Mouse (Mus musculus) midbrain, embryonic 10.5 days (tissue): ENCODE measurements around the gene Kcnmb4. TPM values are rescaled to one million over a fixed set of nuclear protein-coding genes. Genes with fewer than 3 reads are reported as not detected.

Source experiments
- DNase-seq: peaks from one replicate; pipeline ENCODE4 v3.0.0-alpha.2; 2017; ENCODE audit warnings: low spot score
- H3K27ac ChIP-seq: fragments of 300-500 bp; sonication (generic); replicated peaks from 2 replicates; pipeline ENCODE4 v1.5.1; 2016; ENCODE audit warnings: mild to moderate bottlenecking
- H3K27me3 ChIP-seq: fragments of 300-500 bp; sonication (generic); 2 replicates; pipeline ENCODE4 v1.6.1; 2016; ENCODE audit warnings: low read depth, mild to moderate bottlenecking; ENCODE audit not compliant: poor library complexity, severe bottlenecking
- H3K36me3 ChIP-seq: fragments of 300-500 bp; sonication (generic); 2 replicates; pipeline ENCODE4 v1.6.1; 2016; ENCODE audit warnings: mild to moderate bottlenecking, moderate library complexity
- H3K4me1 ChIP-seq: fragments of 300-500 bp; sonication (generic); 2 replicates; pipeline ENCODE4 v1.6.1; 2016
- H3K4me3 ChIP-seq: fragments of 300-500 bp; sonication (generic); 2 replicates; pipeline ENCODE4 v1.5.1; 2016; ENCODE audit warnings: mild to moderate bottlenecking, moderate library complexity
- H3K9me3 ChIP-seq: fragments of 300-500 bp; sonication (generic); replicated peaks from 2 replicates; pipeline ENCODE4 v1.6.1; 2016; ENCODE audit warnings: mild to moderate bottlenecking
- WGBS: fragments of 180-500 bp; shearing (Covaris S2); methylation state at CpG from one replicate; pipeline ENCODE4 v1.1.7; 2016; 5-methylcytosine and 5-hydroxymethylcytosine counted together
- polyA plus RNA-seq: library from polyadenylated mRNA; unstranded; fragments of >200 nt; fragmentation: Nextera tagmentation; extraction: Ambion mirVana; gene quantifications from 2 replicates; pipeline ENCODE4 v1.2.1, GENCODE M21; 2016

Gene Kcnmb4
- polyA plus RNA-seq, 1 experiment from 2014 or later, result 7.5 TPM

DNA sequence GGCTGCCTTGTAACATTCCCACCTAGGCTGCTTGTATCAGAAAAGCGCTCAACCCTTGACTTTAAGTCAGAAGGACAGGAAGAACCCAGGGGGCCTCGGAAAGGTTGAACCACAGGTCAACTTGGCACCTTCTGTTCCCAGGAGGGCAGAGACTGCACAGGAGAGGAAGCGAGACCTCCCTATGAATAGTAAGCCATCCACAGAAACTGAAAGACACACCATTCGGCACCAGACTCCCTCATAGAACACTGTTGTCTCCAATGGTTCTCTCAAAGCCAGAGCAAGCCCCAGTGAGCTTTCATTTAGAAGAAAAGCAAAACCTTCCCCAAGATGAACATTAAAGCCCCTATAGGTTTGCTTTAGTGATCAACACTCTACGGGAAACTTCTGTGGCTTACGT is 2.0 kb upstream of the Kcnmb4 start:
- peaks cover 5% of the 10 kb centered on the region; the same call in 1 of the 2 replicates for H3K9me3 ChIP-seq
- peaks cover 25% of the 10 kb centered on the region for H3K4me1 ChIP-seq
- 77% methylated on average over 6 of the region's 6 CpGs for WGBS

DNA sequence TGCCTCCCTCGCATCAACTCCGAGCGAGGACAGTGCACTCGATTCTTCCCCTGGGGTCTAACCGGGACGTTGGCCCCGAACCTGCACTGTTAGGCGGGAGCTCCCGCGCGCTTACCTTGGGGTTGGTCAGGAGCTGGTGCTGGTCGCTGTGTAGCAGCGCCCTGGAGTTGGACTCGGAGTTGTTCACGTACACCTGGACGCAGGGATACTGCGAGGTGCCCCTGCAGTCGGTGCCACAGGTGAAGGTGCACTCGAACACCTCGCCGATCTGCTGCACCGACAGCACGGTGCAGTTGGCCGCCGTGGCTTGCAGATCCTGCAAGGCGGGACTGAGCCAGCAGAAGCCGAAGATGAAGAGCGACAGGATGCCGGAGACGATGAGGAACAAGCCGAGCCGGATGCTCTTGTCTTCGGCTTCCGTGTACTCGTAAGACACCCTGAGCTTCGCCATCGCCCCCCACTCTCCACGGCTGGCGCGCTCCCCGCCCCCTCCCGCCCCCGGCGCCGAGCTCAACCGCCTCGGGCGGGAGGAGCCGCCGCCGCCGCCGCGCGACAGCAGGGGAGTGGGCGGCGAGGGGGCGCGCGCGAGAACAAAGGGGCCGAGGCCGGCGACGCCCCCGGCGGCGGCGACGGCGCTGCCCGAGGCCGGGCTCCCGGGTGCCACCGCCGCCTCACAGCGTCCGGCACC is 463 bp downstream of the Kcnmb4 start:
- 5% methylated on average over 74 of the region's 78 CpGs for WGBS

More for the DNA sequence above, 2.0 kb upstream of the Kcnmb4 start:
- H3K27ac ChIP-seq, result no peak overlapping the region
- H3K4me3 ChIP-seq, result no peak overlapping the region
- H3K36me3 ChIP-seq, result no peaks in the 10 kb centered on the region
- peaks cover 23% of the 10 kb centered on the region for H3K27me3 ChIP-seq
- DNase-seq, result no peak

DNA sequence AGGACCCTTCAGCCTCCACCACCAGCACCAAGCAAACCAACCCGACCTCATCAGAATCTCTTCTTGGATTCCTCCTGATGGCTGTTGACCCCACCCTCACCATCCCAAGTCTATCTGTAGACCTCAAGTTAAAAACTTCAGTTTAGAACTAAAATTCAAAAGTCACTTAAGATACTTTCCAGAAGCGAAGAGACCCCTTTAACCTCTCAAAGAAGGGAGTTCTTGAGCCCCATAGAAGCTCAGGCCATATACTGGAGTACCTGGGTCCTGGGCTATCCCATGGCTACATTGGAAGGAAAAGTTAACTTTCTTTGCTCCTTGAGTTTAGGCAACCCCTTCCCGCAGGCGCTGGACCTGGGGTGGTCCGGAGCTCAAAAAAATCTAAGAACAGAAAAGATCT is 1.1 kb downstream of the Kcnmb4 start:
- Histone ChIP-seq H3K9me3 (peaks cover 5% of the 10 kb centered on the region; the same call in 1 of the 2 replicates), H3K4me3 (peak overlapping the region; percentile 71), H3K27ac (peak overlapping the region; percentile 89; the same call in 1 of the 2 replicates), H3K27me3 (peaks cover 23% of the 10 kb centered on the region), H3K4me1 (peaks cover 25% of the 10 kb centered on the region), H3K36me3 (no peaks in the 10 kb centered on the region)
- WGBS, result 13% methylated on average over 5 of the region's 5 CpGs
- DNase-seq, result no peak

More for the DNA sequence above, 463 bp downstream of the Kcnmb4 start:
- Histone ChIP-seq H3K9me3 (peaks cover 5% of the 10 kb centered on the region; the same call in 1 of the 2 replicates), H3K36me3 (no peaks in the 10 kb centered on the region), H3K27ac (peak overlapping the region; percentile 89), H3K4me1 (peaks cover 25% of the 10 kb centered on the region), H3K27me3 (peaks cover 23% of the 10 kb centered on the region), H3K4me3 (peak overlapping the region; percentile 71)
- DNase-seq, result peak; percentile 76

DNA sequence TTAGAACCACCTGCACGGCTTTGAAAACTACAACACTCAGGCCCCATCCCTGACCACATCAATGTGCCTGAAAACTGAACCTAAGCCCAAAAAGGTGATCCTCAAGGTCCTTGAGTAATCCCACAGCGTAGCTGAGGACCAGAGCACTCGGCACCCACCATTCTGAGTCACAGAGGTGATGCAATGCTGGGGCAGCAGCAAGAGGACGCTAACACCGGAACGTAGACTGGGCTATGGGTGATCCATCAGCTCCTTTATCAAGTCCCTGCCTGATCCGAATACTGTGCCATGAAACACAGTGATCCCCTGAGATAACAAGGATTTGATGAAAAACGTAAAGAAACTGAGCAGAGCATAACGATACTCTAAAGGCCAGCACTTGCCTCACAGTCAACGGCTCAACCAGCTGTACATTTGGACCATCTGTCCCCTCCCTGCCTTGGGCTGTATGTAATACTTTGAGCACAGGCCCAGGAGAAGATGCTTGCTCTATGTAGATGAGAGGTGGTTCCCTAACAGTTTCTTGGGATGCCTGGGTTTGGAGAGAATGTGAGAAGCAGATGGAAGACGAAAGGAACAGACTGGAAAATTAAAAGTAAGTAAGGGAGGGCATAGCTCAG is 3.3 kb downstream of the Kcnmb4 start:
- no peak overlapping the region for H3K27ac ChIP-seq
- peaks cover 23% of the 10 kb centered on the region for H3K27me3 ChIP-seq
- H3K4me3 ChIP-seq, result no peak overlapping the region
- no peaks in the 10 kb centered on the region for H3K36me3 ChIP-seq
- H3K9me3 ChIP-seq, result no peaks in the 10 kb centered on the region
- 90% methylated on average over 11 of the region's 11 CpGs for WGBS
- DNase-seq, result no peak
- peaks cover 25% of the 10 kb centered on the region for H3K4me1 ChIP-seq

DNA sequence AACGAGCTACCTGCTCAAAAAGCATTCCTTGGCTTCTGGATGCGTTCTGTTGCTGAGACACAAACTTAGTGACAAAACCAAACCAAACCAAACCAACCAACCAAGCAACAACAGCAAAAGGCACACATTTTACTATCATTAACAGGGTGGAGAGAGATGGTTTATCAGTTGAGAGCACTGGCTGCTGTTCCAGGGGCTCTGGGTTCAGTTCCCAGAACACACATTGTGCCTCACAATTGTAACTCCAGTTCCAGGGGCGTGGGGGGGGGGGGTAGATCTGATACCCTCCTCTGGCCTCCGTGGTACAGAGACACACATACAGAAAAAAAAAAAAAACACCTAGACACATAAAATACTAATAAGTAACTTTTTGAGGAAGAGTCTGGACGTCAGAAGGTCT is 5.6 kb downstream of the Kcnmb4 start:
- DNase-seq, result no peak
- Histone ChIP-seq H3K27ac (no peak overlapping the region), H3K4me3 (no peak overlapping the region), H3K4me1 (peaks cover 14% of the 10 kb centered on the region), H3K27me3 (peaks cover 15% of the 10 kb centered on the region), H3K9me3 (peaks cover 5% of the 10 kb centered on the region; the same call in 1 of the 2 replicates), H3K36me3 (0 out of 2 replicates have a peak, but pooled peaks cover under 1% of the 10 kb centered on the region)
- 83% methylated on average over 5 of the region's 5 CpGs for WGBS

DNA sequence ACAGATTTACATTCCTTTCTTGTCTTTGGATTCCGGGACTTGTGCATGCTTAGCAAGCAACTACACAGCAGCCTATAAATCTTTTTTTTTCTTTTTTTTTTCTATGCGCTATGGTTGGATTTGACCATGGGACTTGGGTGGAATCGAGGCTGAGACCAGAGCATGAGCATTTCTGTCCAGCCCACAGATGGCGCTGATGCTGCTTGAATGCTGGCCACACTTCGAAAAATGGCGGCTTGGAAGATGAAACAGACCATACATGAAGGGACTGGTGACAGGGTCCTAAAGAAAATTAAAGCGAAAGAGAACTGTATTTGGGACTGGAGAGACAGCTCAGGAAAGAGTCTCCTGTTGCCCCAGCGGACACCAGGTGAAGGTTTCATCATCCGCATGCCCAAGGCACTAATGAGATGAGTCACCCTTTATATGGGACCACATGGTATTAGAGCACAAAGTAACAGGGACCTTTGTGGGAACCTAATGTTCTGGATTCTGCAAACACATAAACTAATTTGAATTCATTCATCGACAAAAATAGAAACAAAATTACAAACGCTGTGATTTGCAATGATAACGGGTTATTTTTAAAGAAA is 9.8 kb downstream of the Kcnmb4 start:
- no peaks in the 10 kb centered on the region for H3K27me3 ChIP-seq
- 93% methylated on average over 12 of the region's 12 CpGs for WGBS
- peaks cover 5% of the 10 kb centered on the region for H3K9me3 ChIP-seq
- no peak overlapping the region for H3K27ac ChIP-seq
- no peak overlapping the region for H3K4me3 ChIP-seq
- H3K36me3 ChIP-seq, result peaks cover 5% of the 10 kb centered on the region
- no peak for DNase-seq
- no peaks in the 10 kb centered on the region for H3K4me1 ChIP-seq

DNA sequence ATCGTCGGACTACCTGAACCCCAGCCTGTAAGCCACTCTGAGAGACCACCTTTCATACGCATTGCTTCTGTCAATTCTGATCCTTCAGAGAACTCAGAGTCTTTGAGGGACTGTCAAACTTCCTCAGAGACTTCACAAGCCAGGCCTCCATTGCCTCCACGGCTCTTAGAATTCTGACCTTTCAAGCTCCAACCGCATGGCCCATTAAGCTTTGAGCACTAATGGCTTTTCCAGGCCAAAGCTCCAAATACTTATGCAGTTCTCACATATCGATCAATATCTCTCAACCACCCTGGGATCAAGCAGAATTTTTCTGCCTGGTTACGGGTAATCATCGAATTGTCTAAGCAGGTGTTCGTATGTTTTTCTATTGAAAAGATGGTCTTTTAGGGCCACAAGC is 12.2 kb downstream of the Kcnmb4 start:
- 93% methylated on average over 9 of the region's 9 CpGs for WGBS
- no peak for DNase-seq
- Histone ChIP-seq H3K27ac (no peak overlapping the region), H3K9me3 (peaks cover 5% of the 10 kb centered on the region), H3K36me3 (peaks cover 8% of the 10 kb centered on the region), H3K4me3 (no peak overlapping the region), H3K4me1 (no peaks in the 10 kb centered on the region), H3K27me3 (no peaks in the 10 kb centered on the region)

DNA sequence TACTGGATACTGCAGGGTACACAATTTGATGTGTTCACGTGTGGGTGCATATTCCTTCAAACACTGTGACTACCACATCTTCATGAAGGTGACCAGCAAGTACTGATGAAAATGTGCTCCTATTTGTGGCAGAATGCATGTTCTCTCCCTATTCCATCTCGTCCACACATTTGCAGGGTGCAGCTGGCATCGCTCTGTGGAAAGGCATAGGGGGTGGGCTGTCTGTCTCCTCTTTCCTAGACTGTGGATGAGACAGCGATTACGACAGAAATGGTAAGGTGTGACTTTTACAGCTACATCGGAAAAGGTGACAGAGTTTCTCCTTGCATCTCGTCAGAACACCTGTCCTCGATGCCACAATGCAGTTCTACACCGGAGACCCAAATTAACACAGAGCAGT is 14.9 kb downstream of the Kcnmb4 start:
- Histone ChIP-seq H3K36me3 (peaks cover 11% of the 10 kb centered on the region), H3K27ac (no peak overlapping the region), H3K27me3 (no peaks in the 10 kb centered on the region), H3K9me3 (peaks cover 2% of the 10 kb centered on the region), H3K4me3 (no peak overlapping the region), H3K4me1 (no peaks in the 10 kb centered on the region)
- no peak for DNase-seq
- WGBS, result 91% methylated on average over 9 of the region's 9 CpGs

DNA sequence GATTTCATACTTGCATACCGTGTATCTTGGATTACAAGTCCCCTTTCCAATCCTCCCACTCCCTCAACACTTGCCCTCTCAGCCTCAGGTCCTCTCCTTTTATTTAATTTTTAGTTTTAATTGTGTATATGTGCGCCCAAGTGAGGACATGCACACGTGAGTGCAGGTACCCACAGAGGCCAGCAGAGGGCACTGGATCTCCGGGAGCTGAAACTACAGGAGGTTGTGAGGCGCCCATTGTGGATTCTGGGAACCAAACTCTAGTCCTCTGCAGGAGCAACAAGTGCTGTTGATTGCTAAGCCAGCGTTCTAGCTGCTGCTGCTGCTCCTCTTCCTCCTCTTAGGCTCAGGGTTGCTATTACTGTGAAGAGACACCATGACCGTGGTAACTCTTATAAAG is 20.9 kb downstream of the Kcnmb4 start:
- H3K36me3 ChIP-seq, result peaks cover 10% of the 10 kb centered on the region
- H3K27ac ChIP-seq, result no peak overlapping the region
- no peaks in the 10 kb centered on the region for H3K4me1 ChIP-seq
- no peak for DNase-seq
- H3K4me3 ChIP-seq, result no peak overlapping the region
- H3K9me3 ChIP-seq, result peaks cover 5% of the 10 kb centered on the region; the same call in 1 of the 2 replicates
- H3K27me3 ChIP-seq, result no peaks in the 10 kb centered on the region
- WGBS, result 93% methylated on average over 7 of the region's 7 CpGs

DNA sequence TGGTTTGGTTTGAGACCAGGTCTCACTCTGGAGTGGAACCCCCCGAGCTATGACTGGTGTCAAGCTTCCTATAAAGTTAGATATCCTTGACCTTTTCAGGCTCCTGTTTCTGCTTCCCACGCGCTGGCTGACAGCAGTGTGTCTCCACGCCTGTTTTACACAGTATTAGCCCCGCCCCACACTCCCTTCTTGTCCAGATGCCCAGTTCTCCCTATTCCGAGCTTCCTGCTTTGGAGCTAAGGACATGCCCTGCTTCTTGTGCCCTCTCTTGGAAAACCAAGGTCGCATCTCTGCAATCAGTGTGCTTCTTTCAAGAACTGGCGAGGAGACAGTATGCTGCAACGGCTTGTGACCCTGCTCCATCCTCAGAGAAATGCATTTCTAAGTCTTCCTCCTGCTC is 23.1 kb downstream of the Kcnmb4 start:
- H3K9me3 ChIP-seq, result peaks cover 5% of the 10 kb centered on the region; the same call in 1 of the 2 replicates
- WGBS, result 84% methylated on average over 9 of the region's 9 CpGs
- no peak overlapping the region for H3K4me3 ChIP-seq
- DNase-seq, result no peak
- no peaks in the 10 kb centered on the region for H3K27me3 ChIP-seq
- H3K4me1 ChIP-seq, result no peaks in the 10 kb centered on the region
- peaks cover 4% of the 10 kb centered on the region; the same call in 1 of the 2 replicates for H3K36me3 ChIP-seq
- H3K27ac ChIP-seq, result no peak overlapping the region

DNA sequence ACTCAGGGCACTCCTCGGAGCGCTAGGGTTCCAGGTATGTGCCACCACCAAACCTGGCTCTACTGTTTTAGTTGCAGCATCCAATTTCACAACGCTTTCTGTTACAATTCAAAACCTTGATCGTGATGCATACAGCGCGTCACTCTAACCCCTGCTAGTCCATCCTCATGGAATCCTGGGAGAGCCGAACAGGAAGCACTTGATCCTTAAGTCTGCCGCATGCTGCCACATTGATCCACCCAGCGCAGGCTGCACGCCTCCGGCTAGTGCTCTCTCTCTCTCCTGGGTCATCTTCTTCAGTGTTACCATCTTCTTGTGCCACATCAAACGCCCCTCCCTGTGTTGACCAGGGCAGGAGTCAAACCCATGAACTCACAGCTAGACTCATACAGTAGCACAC is 25.5 kb downstream of the Kcnmb4 start:
- Histone ChIP-seq H3K4me1 (no peaks in the 10 kb centered on the region), H3K27ac (no peak overlapping the region), H3K9me3 (peaks cover 5% of the 10 kb centered on the region; the same call in 1 of the 2 replicates), H3K27me3 (no peaks in the 10 kb centered on the region), H3K36me3 (peaks cover 11% of the 10 kb centered on the region; the same call in 1 of the 2 replicates), H3K4me3 (no peak overlapping the region)
- DNase-seq, result no peak
- 94% methylated on average over 12 of the region's 12 CpGs for WGBS

DNA sequence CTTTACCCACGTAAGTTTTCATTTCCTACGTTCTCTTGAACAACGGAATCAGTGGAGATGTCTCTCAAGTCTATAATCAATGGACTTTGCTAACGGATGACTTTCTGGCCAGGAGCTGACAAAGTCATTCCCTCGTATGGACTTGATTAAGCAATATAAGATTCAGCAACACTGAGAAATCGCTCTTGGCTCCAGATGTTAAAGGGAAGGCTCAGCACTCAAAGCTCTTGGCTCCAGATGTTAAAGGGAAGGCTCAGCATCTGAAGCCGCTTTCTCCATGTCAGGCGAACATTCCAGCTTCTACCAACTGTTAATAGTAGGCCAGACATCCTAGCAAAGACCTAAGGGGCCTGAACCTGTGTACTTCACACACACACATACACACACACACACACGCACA is 26.5 kb downstream of the Kcnmb4 start:
- DNase-seq, result no peak
- Histone ChIP-seq H3K4me1 (no peaks in the 10 kb centered on the region), H3K9me3 (no peaks in the 10 kb centered on the region), H3K27me3 (no peaks in the 10 kb centered on the region), H3K36me3 (0 out of 2 replicates have a peak, but pooled peaks cover 6% of the 10 kb centered on the region), H3K27ac (no peak overlapping the region), H3K4me3 (no peak overlapping the region)
- WGBS, result 88% methylated on average over 9 of the region's 9 CpGs

DNA sequence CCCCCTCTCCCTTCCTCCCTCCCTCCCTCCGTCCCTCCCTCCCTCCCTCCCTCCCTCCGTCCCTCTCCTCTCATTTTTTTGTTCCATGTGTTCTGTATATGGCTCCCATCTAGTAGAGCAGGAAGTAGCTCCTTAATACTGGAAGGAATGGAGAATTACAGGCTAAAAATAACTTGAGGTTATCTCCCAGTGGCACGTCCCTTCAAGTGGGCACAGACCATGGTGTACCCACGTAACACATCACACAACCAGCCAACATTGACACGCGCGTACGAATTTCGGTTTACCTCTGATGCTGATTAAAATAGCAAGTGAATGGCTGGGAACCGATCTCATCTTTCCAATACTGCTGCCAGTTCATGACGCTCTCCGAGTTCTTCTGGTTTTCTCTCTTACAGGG is 27.6 kb downstream of the Kcnmb4 start:
- Histone ChIP-seq H3K4me3 (no peak overlapping the region), H3K36me3 (0 out of 2 replicates have a peak, but pooled peaks cover 6% of the 10 kb centered on the region), H3K27me3 (no peaks in the 10 kb centered on the region), H3K9me3 (no peaks in the 10 kb centered on the region), H3K4me1 (no peaks in the 10 kb centered on the region), H3K27ac (no peak overlapping the region)
- no peak for DNase-seq
- 94% methylated on average over 11 of the region's 12 CpGs for WGBS
